Mouse (Mus musculus) ES-Bruce4 (cell line): Measurements from ENCODE around the gene 3110082I17Rik.

Experiments used
- EP300 ChIP-seq: IDR thresholded peaks from 2 replicates; pipeline ENCODE4 v1.6.1; 2011; ENCODE audit warnings: low read depth, low read length; ENCODE audit not compliant: insufficient read depth
- POLR2A ChIP-seq: IDR thresholded peaks from one replicate; pipeline ENCODE4 v1.8.1; 2011; ENCODE audit warnings: low read length; ENCODE audit not compliant: insufficient read depth

- no peak for TF ChIP-seq POLR2A
- TF ChIP-seq EP300 = no peak
These were observed 93.8 kb downstream of the 3110082I17Rik start for GRCm38 (mm10) chr5:139366484-139366883.
